ENCODE assay signal across 23 mouse cellular contexts in the genomic region with DNA sequence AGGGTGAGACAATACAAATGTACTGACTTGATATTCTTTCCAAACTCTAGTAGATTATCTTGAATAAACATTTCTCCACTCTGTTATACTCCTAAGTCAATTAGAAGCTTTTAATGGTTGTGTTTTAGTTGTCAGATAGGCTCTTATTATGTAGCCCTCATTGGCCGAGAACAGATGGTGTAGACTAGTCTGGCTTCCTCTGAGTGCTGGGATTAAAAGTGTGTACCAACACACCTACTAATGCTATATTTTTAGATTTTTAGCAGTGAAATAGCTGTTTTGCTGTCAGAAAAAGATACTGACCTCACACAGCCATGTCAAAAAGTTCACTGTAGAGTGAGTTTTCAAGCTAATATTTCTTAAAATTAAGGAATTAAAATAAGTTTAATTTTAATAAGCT.
A peak's percentile ranks its signal among the peaks of the same experiment; 100 is the strongest.
DNase-seq lines count a peak whose midpoint lies in the region; ATAC-seq lines count a peak whose summit lies in the region.
"Had no signal": no experiment of that assay in that cellular context is flagged by ENCODE, and none has a peak within 500 bp of the region (broad histone marks: within the 10 kb centered on the region; RNA-seq: fewer than 3 reads in every experiment).

No protein-coding gene starts in this region.

- ATAC-seq in cerebellum, adult (ENCODE audit: insufficient number of reproducible peaks, low FRiP score, low TSS enrichment) = no peak
- ATAC-seq: forebrain, embryonic 15.5 days; hindbrain, postnatal 0 days; inflammation-experienced regulatory T-cells, adult 6 months; intestine, embryonic 16.5 days; Patski had no signal

- peak; percentile 54 for DNase-seq in cerebellum, adult 11-12 months
- DNase-seq in cerebellum, adult 8-10 months = peak; percentile 35
- DNase-seq in cerebellum, postnatal 10 days = peak; percentile 12 to 18
- peak; percentile 21 to 35 for DNase-seq in cerebellum, postnatal 36 days
- no peak for DNase-seq in right cerebral cortex, adult 18-20 months
- DNase-seq in frontal cortex, postnatal 14 days (ENCODE audit: low spot score in 2 of 2) = no peak
- DNase-seq in ovary, postnatal 36 days (ENCODE audit: low spot score) = no peak
- DNase-seq: adrenal gland, postnatal 10 days; adrenal gland, postnatal 36 days; B cell, adult 2 months; embryo, embryonic 11 days; gastrocnemius, postnatal 10 days; gastrocnemius, postnatal 36 days; heart, adult 2 months; heart, postnatal 14 days; heart, postnatal 4 days; kidney, adult 18-20 months had no signal

Comparison
In these comparisons a context has a peak if more than half of its experiments do, and no peak if none do; other contexts are left out.
1. DNase-seq: peak in cerebellum, adult 11-12 months (single experiment), cerebellum, adult 8-10 months (single experiment), cerebellum, postnatal 10 days (2 of 2) and cerebellum, postnatal 36 days (2 of 2); none in right cerebral cortex, adult 18-20 months (single experiment), frontal cortex, postnatal 14 days (0 of 2) and ovary, postnatal 36 days (single experiment).